Mouse (Mus musculus) cerebellum, adult 11-12 months (tissue): ENCODE data around the gene Pde5a.

Source experiments
- DNase-seq: peaks from one replicate; pipeline ENCODE4 v3.0.0; 2022

Gene Pde5a

DNA sequence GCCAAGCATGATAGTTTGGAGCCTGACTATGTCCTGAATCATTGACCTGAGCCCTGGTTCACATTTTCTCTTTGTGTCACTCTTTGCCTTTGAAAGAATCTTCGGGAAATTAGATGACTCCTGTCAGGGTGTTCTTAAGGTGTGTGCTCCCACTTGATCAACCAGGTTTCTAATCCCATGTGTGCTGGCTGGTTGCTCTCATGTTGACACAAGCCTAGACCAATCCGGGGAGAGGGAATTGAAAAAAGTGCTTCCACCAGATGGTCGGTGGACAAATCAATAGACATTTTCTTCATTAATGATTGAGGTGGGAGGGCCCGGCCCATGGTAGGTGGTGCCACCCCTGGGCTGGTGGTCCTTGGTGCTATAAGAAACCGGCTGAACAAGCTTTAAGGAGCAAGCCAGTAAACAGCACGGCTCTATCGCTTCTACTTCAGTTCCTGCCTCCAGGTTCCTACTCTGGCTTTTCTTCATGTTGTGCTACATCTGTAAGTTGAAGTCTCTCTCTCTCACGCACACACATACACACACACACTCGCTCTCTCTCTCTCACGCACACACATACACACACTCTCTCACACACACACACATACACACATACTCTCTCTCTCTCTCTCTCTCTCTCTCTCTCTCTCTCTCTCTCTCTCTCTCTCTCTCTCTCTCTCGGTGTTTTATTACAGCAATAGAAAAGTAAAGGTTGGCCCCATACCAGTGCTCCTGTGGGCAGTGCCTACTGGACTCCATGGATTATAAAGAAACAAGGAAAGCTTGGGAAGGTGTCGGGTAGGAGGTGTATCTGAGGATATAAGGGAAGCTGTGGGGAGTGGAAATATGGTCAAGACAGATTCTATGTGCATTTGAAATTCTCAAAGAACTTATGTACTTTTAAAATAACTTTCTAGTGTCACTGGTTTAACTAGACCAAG is 132.1 kb downstream of the Pde5a start:
- no peak for DNase-seq

DNA sequence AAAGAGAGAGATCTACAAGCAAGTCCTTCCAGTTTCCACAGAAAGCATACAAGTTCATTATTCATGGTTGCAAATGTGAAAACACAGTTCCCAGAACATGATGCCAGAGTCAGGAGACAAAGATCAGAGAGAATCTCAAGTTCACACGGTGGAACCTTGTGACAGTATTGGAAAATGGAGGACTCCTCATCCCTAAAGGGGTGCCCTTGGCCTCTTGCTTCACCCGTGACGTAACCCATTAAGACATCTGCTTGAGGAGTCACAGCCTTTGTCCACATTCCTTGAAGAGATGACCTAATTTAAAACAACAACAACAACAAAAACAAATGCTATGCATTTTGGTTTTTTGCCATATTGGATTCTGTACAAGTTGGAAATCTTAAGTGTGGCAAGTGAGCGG is 136.3 kb downstream of the Pde5a start:
- no peak for DNase-seq

DNA sequence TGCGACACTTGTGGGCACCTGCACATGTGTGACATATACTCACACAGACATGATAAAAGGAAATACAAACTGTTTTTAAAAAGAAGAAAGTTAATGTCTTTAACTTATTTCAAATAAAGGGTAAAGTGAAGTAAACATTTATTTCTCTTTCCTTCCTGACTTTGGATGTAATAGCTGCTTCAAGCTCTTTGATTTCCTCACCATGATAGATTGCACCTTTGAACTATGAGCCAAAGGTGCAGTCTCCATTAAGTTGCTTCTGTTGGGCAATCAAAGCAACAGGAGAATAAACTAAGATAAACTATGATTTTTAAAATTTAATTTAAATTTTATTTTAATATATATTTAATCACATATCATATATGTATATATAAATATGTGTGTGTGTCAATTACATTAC is 139.5 kb downstream of the Pde5a start:
- DNase-seq = no peak

DNA sequence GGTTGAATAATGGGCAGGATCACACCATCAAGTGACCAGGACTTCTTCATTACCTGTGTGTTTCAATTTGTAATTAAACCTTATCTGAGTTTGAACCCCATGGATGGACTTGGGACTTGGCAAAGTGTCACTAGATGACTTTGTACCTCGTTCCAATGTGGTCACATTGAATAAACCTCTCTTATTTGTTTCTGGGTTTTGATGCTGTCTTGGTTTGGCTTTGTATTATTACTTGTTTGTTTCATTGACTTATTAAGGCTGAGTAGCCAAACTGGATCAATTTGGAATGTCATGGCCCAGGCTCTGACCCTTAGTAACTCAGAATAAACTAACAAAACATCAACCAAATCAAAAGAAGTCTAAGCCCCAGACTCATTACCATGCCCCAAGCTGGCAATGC is 142.8 kb downstream of the Pde5a start:
- DNase-seq = no peak

DNA sequence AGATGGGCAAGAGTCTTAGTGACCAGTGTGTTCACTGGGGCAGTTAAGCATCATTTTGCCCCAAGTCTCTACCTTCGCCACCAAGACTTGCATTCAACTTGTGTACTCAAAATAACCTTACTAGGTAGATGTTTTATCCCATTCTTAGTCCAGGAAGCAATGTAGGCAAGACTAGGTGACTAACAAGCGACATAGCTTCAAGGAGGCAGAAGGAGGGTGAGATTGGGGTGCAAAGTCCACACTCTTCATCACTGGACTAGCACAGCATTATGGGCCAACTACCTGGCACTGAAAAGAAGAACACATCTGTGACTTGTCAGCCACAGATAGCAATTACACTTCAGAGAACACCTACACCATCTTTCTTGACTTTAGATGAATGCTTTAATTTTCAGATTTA is 148.1 kb downstream of the Pde5a start:
- no peak for DNase-seq

DNA sequence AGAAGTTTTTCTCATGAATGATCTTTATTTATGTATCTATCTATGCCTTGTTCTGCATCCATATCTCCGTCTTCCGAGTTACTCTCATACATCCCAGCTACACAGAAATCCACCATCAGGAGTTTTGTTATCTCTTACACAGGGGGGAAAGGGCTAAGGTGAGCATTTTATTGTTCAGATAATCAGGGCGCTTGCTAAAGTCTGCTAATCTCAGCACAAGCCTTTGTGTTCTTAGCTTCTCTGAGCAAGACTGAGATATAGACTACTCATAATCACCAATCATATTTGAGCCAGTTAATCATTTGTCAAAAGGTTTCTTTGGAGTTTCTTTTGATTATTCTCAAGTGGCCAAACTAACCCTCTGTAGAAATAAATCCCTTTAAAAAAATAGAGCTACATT is 148.8 kb downstream of the Pde5a start:
- no peak for DNase-seq

DNA sequence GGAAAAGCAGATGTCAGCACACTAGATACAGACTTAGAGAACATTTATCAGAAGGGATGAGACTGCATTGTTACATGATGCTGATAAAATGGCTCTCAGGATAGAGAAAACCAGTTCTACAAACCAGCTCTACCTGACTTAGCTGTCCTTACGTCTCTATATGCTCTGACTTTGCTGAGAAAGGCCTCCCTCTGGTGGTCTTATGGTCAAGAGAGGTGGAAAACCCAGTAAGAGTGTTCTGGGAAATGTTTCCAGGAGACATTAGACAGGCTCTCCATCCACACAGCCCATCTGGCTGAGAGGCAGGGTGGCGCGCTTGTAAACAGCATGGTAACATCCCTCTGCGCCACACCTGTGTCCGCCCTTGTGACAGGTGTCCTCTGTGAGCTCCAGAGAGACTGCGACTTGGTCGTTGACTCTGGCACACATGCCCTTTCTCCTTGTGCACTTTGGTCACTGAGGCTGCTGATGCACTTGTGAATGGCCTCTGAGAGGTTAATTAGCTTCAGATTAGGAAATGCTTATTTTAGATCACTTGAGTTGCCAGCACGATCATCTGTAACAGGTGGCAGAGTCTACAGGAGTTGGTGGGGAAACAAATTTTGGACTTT is 150.1 kb downstream of the Pde5a start:
- no peak for DNase-seq

DNA sequence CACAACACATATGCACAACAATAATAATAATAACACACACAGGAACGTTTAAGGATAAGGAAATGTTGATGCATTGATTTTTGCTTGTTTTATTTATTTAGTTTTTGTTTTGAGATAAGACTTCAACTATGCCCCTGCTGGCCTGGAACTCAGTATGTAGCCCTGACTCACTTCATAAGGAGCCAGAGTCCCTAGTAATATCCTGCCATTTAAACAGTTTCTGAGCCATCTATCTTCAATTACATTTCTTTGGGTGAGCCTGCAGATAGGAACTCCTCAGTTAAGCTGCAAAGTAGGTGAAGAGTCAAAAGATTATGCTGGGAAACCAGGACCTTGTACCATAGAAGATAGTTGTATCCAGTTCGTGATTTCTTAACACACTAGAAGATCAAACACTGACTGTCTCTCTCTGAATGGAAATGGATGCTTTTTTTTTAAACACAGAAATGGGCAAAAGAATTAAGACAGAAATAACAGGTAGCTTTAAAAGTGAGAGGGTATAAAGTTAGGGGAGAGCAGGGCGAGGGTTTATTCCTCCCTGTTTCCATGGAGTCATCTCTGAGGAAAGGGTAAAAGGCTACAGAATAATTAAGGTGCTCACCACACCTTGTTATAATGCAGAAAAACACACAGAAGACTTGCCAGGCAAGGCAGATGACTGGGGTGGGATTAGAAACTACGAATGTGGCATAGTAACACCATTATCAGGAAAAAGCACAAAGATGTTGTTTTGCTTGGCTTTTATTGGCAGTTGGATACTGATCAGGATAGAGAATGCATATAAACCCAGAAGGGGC is 159.0 kb downstream of the Pde5a start:
- no peak for DNase-seq

DNA sequence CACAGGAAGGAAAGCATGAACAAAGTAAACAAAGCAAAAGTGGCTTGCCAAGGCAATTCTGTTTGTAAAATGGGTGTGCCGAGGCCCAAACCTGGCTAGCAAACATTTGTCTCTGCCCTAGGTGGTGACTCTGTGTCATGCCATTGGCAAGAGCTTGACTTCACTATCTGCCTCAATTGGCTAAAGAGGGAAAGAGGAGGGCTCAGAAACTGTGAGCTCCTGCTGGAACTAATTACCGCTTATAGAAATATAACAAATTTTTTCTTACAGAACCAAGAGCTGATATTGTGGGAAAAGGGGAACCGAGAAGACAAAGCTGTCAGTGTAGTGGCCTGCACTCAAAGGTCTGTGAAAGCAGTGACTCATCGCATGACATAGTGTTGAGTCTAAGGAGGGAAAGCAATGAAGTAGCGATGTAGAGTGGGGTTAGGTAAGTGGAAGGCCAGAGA is 159.6 kb downstream of the Pde5a start:
- no peak for DNase-seq

DNA sequence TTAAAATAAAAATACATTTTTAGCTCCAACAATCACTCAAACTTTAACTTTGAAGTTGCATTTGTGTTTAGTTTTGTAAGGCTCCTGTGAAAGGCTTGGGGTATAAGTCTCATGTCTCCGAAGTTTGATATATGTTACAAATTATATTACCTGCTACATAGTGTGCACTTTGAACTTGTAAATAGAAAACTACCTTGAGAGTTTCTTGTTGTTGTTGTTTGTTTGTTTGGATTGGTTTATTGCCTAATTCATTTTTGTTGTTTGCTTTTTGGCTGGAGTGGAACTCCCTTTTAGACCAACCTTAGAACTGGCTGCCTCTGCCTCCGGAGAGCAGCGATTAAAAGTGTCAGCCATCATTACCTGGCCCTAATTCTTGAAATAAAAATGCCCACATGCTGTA is 166.0 kb downstream of the Pde5a start, which contains the start of gene Fabp2:
Gene Fabp2 (plus strand): TSS at position 301 of the 400 bp plus-strand sequence.
- no peak for DNase-seq

DNA sequence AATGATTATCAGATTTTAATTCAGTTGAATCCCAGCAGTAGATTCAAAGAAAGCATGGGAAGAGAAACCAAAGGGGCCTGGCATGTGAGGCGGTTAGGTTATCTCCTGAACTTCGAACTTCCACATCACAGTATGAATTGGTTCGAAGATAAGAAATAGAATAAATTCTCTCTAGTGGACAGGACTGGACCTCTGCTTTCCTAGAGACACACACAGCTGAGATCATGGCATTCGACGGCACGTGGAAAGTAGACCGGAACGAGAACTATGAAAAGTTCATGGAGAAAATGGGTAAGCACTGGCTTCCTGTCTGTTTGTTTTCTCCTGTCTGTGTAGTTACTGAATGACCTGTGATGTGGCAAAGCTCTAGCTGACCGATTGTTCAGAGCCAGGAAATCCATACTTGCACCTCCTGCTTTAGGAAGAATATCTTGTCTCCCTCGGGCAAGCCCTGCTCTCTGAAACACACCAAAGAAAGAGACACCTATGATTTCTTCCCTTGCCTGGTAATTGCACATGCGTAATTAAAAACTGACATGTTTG is 166.5 kb downstream of the Pde5a start:
- no peak for DNase-seq

DNA sequence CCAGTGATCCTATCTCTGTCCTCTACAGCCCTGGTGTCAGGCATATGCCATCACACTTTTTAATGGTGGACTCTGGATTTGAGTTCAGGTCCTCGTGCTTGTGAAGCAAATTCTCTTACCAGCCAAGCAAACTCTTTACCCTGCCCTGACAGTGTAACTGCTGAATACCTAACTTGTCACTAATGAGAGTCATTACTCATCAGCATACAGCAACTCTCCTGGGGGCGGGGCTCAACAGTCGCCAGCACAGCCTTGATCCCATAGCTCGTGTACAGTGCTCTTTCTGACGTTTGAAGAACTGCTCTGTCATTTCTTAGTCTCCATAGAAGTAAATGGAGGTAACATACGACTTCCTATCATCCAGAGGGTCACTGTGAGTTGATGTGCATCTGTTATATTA is 169.5 kb downstream of the Pde5a start:
- no peak for DNase-seq

DNA sequence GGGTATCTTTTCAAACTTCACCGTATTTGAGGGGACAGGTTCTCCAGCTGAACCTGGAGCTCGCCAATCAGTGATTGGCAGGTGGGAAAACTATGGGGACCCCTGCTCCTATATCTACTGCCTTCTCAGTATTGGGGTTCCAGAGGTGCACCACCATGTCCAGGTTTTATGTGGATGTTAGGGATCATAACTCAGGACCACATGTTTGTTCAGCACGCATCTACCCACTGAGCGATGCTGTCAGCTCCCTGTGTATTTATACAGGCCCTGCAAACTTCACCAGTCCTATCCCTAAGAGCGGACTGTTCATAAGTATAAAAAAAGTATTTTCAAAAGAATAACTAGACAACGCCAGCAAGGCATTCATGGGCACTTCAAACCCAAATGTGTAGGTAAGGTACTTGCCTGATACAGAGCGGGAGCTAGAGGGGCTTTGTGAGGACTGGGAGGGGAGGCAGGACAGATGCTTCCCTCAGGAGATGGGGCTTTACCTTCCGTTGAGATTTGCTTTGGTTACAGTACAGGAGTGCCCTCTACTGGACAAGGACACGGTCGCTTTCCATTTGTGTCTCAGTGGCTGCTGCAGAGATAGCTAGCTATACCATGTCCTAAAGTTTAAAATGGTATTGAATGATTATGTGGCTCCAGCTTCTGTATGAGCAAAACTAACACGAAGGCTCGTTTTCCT is 175.1 kb downstream of the Pde5a start:
- DNase-seq = no peak

DNA sequence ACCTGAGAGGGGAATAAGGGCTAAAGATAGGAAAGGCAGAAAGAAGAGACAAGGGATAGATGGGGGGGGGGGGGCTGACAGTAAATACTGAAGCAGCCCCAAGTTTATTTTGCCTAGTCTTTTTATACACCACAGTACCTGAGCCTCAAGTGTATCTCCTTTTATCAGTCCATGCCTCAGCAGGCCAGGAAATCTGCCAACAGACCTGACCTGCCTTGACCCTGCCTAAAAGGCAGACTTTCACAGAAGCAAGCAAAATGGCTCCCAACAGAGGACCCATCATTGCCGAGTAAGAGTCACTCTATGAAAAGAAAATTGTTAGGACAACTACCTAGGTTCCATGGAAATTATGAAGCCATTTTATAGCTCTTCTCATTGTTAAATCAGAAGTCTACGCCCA is 179.1 kb downstream of the Pde5a start:
- DNase-seq = no peak
